Mouse (Mus musculus) cerebellum, postnatal 14 days (tissue): Measurements from ENCODE around the gene Zgpat.
A peak's percentile ranks its signal among the peaks of the same experiment; 100 is the strongest.

Source experiments
- DNase-seq, 2 experiments: peaks; one replicate each; pipeline ENCODE4 v3.0.0; 2021; ENCODE audit warnings: mixed read lengths in 2 of 2

The Zgpat gene

GRCm38 (mm10) chr2:181385885-181386284 lies 21.2 kb downstream of the Zgpat start:
- peak; percentile 91 for DNase-seq

GRCm38 (mm10) chr2:181386663-181387210 lies 22.0 kb downstream of the Zgpat start:
- no peak for DNase-seq

GRCm38 (mm10) chr2:181390136-181390870 lies 25.6 kb downstream of the Zgpat start:
- peak in 1 of 2 experiments; percentile 63 for DNase-seq

GRCm38 (mm10) chr2:181391022-181391421 lies 26.3 kb downstream of the Zgpat start:
- no peak for DNase-seq

DNA sequence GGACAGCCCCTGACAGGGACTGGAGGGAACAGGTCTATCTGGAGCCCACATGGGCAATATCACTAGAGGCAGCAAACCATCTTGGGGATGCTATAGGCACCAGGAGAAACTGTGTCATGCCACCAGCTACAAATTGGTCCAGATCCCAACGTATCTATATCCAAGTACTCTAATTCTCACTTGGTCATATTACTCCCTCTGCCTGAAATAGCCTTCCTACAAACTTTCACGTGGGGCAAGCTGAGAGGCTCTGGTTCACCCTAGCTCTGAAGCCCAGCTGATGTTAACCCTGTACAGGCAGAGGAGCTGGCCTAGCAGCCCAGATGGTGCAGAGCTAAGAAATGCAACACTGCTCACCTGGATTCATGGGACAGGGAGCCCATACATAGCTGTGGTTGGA lies 26.8 kb downstream of the Zgpat start:
- no peak for DNase-seq

GRCm38 (mm10) chr2:181392600-181393213 lies 28.0 kb downstream of the Zgpat start:
- DNase-seq = peak; percentile 95

DNA sequence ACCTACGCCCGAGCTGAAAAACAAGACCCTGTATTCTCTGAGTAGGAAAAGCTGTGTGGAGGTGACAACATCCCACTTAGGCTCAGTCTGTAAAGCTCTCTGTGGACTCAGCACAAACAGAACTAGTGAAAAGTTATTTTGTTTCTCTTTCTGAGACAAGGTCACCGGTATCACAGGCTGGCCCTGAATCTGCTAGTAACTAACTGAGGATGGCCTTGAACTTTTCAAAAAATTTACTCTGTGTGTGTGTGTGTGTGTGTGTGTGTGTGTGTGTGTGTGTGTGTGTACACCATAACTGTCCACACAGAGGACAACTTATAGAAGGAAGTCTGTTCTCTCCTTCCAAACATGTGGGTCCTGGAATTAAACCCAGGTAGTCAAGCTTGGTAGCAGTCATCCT lies 29.4 kb downstream of the Zgpat start:
- DNase-seq = no peak

DNA sequence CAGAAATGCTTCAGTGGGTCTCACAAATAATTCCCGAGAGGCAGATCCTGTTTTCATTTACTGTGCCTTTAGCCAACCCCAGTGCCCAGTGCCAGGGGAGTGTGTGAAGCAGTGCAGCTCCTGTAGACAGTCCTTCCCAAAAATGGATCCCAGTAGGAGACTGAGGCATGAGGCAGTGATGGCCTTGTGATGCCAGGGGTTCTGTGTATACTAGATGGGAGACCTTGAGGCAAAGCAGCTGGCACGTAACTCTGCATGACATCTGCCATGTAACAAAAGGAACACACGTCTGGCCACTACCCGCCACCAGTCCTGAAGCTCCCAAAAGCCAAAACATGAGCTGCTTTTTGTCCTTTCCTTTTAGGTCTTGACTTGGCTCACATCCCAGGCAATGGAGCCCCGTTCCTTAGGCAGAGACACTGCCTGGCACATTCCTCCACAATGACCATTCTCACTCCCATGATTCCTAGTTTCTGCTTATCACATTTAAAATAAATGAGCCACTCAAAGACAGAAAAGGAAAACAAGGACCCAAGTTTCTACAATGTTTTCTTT lies 32.6 kb downstream of the Zgpat start:
- DNase-seq = peak in 1 of 2 experiments; percentile 34

DNA sequence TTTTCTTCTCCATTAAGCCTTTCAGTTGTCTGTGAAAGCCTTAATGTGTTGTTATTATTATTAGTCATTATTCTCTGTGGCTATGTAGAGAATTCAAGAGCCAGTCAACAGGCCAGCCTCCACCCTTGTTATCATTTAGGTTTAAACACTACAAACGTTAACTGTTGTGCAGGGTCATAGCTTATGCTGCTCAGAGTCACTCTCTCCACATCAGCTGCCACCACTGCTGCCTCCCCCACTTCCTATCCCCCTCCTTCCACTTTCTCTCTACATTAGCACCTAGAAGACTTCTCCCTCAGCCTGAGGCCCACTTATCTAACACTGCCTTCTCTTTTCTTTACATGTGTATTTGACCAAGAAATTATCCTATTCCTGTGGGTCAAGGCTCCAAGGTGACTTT lies 36.8 kb downstream of the Zgpat start:
- no peak for DNase-seq

GRCm38 (mm10) chr2:181403722-181404121 lies 39.0 kb downstream of the Zgpat start:
- DNase-seq = no peak

DNA sequence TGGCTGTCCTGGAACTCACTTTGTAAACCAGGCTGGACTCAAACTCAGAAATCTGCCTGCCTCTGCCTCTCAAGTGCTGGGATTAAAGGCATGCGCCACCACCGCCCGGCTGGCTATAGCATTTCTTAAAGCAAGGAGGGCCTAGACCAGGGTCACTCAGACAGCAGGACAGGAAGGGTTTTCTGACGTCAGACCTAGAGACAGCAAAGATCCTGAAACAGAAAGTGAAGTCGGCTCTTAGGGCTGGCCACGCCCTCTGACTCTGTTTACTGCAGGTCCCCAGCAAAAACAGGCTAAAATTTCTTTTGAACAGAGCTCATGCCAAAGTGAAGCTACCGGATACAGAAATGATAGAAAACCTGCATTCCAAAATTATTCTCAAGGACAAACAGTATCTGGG lies 44.9 kb downstream of the Zgpat start:
- DNase-seq = no peak

DNA sequence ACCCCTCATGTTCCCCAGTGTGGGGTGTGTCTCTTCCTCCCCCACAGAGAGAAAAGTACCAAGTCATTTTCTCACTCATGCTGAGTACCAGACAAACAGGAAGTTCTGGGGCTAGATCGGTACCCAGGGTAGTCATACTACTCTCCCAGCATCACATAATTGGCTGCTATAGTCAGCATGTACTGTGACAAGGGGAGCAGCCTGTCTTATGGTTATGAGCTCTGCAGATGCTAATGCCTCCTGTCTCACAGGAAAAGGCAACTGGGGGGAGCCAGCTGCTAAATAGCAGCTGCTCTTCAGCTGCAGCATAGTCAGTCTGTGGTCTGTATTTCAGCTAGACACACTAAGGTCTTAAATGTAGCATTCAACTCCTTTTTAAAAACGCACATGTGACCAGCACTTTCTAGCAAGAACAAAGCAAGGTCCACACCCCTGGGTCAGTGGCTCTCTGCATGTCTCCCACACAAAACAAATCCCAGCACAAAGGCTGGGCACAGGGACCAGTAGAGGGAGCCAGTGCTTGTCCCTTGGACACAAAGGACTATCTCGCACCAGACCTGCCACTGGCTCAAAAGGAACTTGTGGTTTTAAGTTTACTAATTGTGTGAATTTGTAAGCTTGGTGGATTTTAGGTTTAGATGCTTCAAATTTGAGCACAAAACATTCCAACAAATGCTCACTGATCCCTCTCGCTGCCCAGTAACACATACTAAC lies 46.2 kb downstream of the Zgpat start:
- peak; percentile 75 to 79 for DNase-seq

DNA sequence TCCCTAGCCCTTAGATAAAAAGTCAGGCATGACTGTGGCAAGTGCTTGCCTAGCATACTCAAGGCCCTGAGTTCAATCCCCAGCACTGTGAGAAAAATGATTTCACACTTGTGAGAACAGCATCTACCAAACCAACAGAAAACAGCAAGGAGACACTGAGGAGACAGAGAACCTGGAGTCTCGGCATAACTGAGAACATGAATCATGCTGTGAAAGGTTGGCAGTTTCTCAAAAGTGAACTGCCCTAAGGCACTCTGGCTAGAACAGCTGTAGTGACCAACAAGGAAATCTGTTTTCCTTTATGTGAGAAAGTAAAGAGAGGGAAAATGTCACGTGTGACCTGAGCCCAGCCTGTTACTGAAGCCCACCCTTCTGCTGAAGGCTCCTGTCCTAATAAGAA lies 48.4 kb downstream of the Zgpat start:
- DNase-seq = no peak

DNA sequence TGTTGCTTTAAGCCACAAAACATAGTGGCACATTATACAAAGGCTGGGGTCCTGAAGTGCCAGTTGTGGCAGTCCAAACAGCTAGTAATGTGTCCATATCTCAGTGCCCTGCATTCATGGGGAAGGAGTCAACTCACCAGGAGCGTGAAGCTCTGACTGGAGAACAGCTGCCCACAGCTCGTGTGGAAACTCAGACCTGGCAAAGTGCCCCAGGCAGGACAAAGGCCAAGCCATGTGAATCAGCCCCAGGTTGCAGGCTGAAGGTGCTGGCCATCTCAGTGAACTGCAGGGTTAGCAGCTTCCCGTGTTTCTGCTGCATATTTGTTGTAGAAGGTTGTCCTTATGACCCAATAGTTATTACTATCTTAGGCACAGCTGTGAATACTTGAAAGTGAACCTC lies 51.2 kb downstream of the Zgpat start:
- peak; percentile 72 to 79 for DNase-seq

DNA sequence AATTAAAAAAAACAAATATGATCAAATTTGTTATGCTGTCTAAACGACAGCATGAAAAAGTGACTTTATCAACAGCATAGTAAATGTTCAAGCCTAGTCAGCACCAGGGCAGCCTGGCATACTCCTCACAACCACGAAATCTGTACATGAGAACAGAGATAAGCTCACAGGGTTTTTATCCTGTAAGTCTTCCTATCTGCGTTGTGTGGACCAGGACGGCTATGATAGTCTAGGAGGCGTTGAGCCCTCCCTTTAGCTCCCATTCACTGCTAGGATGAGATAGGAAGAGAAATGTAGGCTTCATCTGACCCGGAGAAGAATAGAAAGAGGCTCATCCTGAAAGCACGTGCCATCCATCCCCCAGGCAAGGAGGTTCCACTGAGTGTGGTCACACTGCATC lies 54.6 kb downstream of the Zgpat start:
- no peak for DNase-seq

- no peak for DNase-seq
Measured at GRCm38 (mm10) chr2:181420426-181420825, 55.7 kb downstream of the Zgpat start.

DNA sequence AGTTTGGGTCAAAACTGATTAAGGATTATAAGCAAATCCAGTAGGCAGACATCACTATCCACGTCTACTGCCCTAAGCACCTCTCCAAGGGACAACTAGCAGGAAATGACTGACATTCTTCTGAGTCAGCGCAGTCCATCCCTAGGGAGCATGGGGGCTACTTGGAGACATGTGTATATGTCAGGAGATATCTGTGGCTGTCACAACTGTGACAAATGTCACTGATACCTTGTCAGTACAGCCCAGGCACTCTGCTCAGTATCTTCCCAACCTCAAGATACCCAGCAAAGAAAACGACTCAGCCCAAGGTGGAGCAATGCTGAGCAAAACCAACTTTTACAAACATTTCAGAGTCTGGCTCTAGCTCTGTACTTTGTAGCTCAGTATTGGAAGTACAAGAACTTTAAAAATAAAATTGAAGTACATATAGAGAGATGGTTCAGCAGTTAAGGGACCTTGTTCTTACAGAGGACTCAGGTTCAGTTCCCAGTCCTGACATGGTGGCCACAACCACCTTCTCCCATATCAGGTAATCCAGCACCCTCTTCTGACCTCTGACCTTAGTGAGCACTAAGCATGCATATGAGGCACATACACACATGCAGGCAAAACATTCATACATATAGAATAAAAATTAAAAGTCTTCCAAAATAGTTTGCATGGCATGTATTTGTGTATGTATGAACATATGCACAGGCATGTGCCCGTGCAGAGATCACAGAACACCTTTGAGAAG lies 56.3 kb downstream of the Zgpat start:
- DNase-seq = no peak

- no peak for DNase-seq
Measured at GRCm38 (mm10) chr2:181423834-181424233, 59.1 kb downstream of the Zgpat start.
